Mouse (Mus musculus): Measurements from ENCODE around the gene Tmem130. TPM values are rescaled to one million over a fixed set of nuclear protein-coding genes. Genes with fewer than 3 reads are reported as not detected.
"Not testable (repeated sequence)": the region's sequence is repeated elsewhere in the genome, so short reads cannot be mapped to it uniquely, and the experiment has no call there.

Tmem130 gene
- polyA plus RNA-seq, 1 experiment from 2014 or later = 0.20 TPM

- Histone ChIP-seq H3K4me1 (ENCODE audit: control insufficient read depth, insufficient read depth, low read length) (no peaks in the 10 kb centered on the region), H3K9me3 (ENCODE audit: control insufficient read depth, low read length) (no peaks in the 10 kb centered on the region), H3K27ac (replicated peaks; ENCODE audit: low read depth, low read length) (no peak overlapping the region), H3K27me3 (ENCODE audit: control insufficient read depth, insufficient read depth, low read length) (no peaks in the 10 kb centered on the region), H3K4me2 (ENCODE audit: low read depth, severe bottlenecking) (no peak overlapping the region), H3K4me3 (ENCODE audit: low read depth, low read length) (no peak overlapping the region), H3K9ac (ENCODE audit: low read length) (no peak overlapping the region), H3K36me3 (ENCODE audit: control insufficient read depth, insufficient read depth, low read length) (peaks cover 37% of the 10 kb centered on the region)
- ATAC-seq (ENCODE audit: insufficient number of reproducible peaks, low FRiP score, low TSS enrichment, low read depth) (no peak), DNase-seq (ENCODE audit: low spot score) (no peak)
- WGBS = 84% methylated on average over 8 of the region's 8 CpGs
Observed at GRCm38 (mm10) chr5:144780654-144781053, 19.0 kb upstream of the Tmem130 start.

GRCm38 (mm10) chr5:144773231-144773630 lies 11.6 kb upstream of the Tmem130 start:
- 92% methylated on average over 6 of the region's 6 CpGs for WGBS
- peaks cover 14% of the 10 kb centered on the region; the same call in 1 of the 2 replicates for H3K36me3 ChIP-seq (ENCODE audit: control insufficient read depth, insufficient read depth, low read length)

GRCm38 (mm10) chr5:144769067-144769482 lies 7.5 kb upstream of the Tmem130 start:
- H3K4me3 ChIP-seq (ENCODE audit: low read depth, low read length) = peak overlapping the region; percentile 78
- H3K27ac ChIP-seq (replicated peaks; ENCODE audit: low read depth, low read length) = no peak overlapping the region
- peaks cover 8% of the 10 kb centered on the region for H3K4me1 ChIP-seq (ENCODE audit: control insufficient read depth, insufficient read depth, low read length)
- DNase-seq (ENCODE audit: low spot score) (no peak), ATAC-seq (ENCODE audit: insufficient number of reproducible peaks, low FRiP score, low TSS enrichment, low read depth) (0 out of 2 replicates have a peak, but pooled peaks have one; percentile 11)
- H3K4me2 ChIP-seq (ENCODE audit: low read depth, severe bottlenecking) = peak overlapping the region; percentile 78
- no peaks in the 10 kb centered on the region for H3K9me3 ChIP-seq (ENCODE audit: control insufficient read depth, low read length)
- no peaks in the 10 kb centered on the region for H3K27me3 ChIP-seq (ENCODE audit: control insufficient read depth, insufficient read depth, low read length)
- peaks cover 8% of the 10 kb centered on the region; the same call in 1 of the 2 replicates for H3K36me3 ChIP-seq (ENCODE audit: control insufficient read depth, insufficient read depth, low read length)
- 34% methylated on average over 8 of the region's 8 CpGs for WGBS
- H3K9ac ChIP-seq (ENCODE audit: low read length) = peak overlapping the region; percentile 89

More at GRCm38 (mm10) chr5:144773231-144773630, 11.6 kb upstream of the Tmem130 start:
- Histone ChIP-seq H3K9me3 (ENCODE audit: control insufficient read depth, low read length) (no peaks in the 10 kb centered on the region), H3K4me3 (ENCODE audit: low read depth, low read length) (no peak overlapping the region), H3K4me1 (ENCODE audit: control insufficient read depth, insufficient read depth, low read length) (peaks cover 8% of the 10 kb centered on the region), H3K27me3 (ENCODE audit: control insufficient read depth, insufficient read depth, low read length) (no peaks in the 10 kb centered on the region), H3K9ac (ENCODE audit: low read length) (no peak overlapping the region), H3K4me2 (ENCODE audit: low read depth, severe bottlenecking) (no peak overlapping the region), H3K27ac (replicated peaks; ENCODE audit: low read depth, low read length) (no peak overlapping the region)
- ATAC-seq (ENCODE audit: insufficient number of reproducible peaks, low FRiP score, low TSS enrichment, low read depth) (no peak), DNase-seq (ENCODE audit: low spot score) (no peak)

- Histone ChIP-seq H3K4me3 (ENCODE audit: low read depth, low read length) (peak overlapping the region; percentile 78), H3K4me2 (ENCODE audit: low read depth, severe bottlenecking) (peak overlapping the region; percentile 78), H3K36me3 (ENCODE audit: control insufficient read depth, insufficient read depth, low read length) (peaks cover 6% of the 10 kb centered on the region; the same call in 1 of the 2 replicates), H3K27ac (replicated peaks; ENCODE audit: low read depth, low read length) (peak overlapping the region; percentile 89), H3K27me3 (ENCODE audit: control insufficient read depth, insufficient read depth, low read length) (no peaks in the 10 kb centered on the region), H3K4me1 (ENCODE audit: control insufficient read depth, insufficient read depth, low read length) (peaks cover 8% of the 10 kb centered on the region), H3K9me3 (ENCODE audit: control insufficient read depth, low read length) (no peaks in the 10 kb centered on the region), H3K9ac (ENCODE audit: low read length) (peak overlapping the region; percentile 89)
- peak; percentile 93 for ATAC-seq (ENCODE audit: insufficient number of reproducible peaks, low FRiP score, low TSS enrichment, low read depth)
- peak; percentile 92 for DNase-seq (ENCODE audit: low spot score)
- WGBS = 0% methylated on average over 92 of the region's 92 CpGs
Observed at GRCm38 (mm10) chr5:144767911-144768841, 6.6 kb upstream of the Tmem130 start.

- not testable (repeated sequence) for H3K36me3 ChIP-seq (ENCODE audit: control insufficient read depth, insufficient read depth, low read length); H3K27me3 ChIP-seq (ENCODE audit: control insufficient read depth, insufficient read depth, low read length); H3K4me1 ChIP-seq (ENCODE audit: control insufficient read depth, insufficient read depth, low read length); DNase-seq (ENCODE audit: low spot score); H3K9me3 ChIP-seq (ENCODE audit: control insufficient read depth, low read length)
- Histone ChIP-seq H3K9ac (ENCODE audit: low read length) (peak within 1 kb of the TSS; percentile 89), H3K4me2 (ENCODE audit: low read depth, severe bottlenecking) (peak within 1 kb of the TSS; percentile 37), H3K27ac (replicated peaks; ENCODE audit: low read depth, low read length) (peak within 1 kb of the TSS; percentile 89), H3K4me3 (ENCODE audit: low read depth, low read length) (peak within 1 kb of the TSS; percentile 78)
- WGBS = 86% methylated on average over 13 of the region's 15 CpGs
- ATAC-seq (ENCODE audit: insufficient number of reproducible peaks, low FRiP score, low TSS enrichment, low read depth) = peak; percentile 10; the same call in 1 of the 2 replicates
Observed at GRCm38 (mm10) chr5:144767106-144767798, 5.6 kb upstream of the Tmem130 start, which contains the start of gene Trrap. Gene Trrap (plus strand): TSS chr5:144767732.

GRCm38 (mm10) chr5:144766646-144767045 lies 5.0 kb upstream of the Tmem130 start:
- Histone ChIP-seq H3K9ac (ENCODE audit: low read length) (no peak overlapping the region), H3K9me3 (ENCODE audit: control insufficient read depth, low read length) (no peaks in the 10 kb centered on the region), H3K4me3 (ENCODE audit: low read depth, low read length) (no peak overlapping the region), H3K4me1 (ENCODE audit: control insufficient read depth, insufficient read depth, low read length) (peaks cover 8% of the 10 kb centered on the region), H3K27me3 (ENCODE audit: control insufficient read depth, insufficient read depth, low read length) (peaks cover 11% of the 10 kb centered on the region), H3K27ac (replicated peaks; ENCODE audit: low read depth, low read length) (no peak overlapping the region), H3K4me2 (ENCODE audit: low read depth, severe bottlenecking) (no peak overlapping the region), H3K36me3 (ENCODE audit: control insufficient read depth, insufficient read depth, low read length) (peaks cover 3% of the 10 kb centered on the region; the same call in 1 of the 2 replicates)
- WGBS = 91% methylated on average over 11 of the region's 11 CpGs
- no peak for DNase-seq (ENCODE audit: low spot score)
- no peak for ATAC-seq (ENCODE audit: insufficient number of reproducible peaks, low FRiP score, low TSS enrichment, low read depth)

- Histone ChIP-seq H3K36me3 (ENCODE audit: control insufficient read depth, insufficient read depth, low read length) (peaks cover under 1% of the 10 kb centered on the region; the same call in 1 of the 2 replicates), H3K9me3 (ENCODE audit: control insufficient read depth, low read length) (no peaks in the 10 kb centered on the region), H3K4me1 (ENCODE audit: control insufficient read depth, insufficient read depth, low read length) (peaks cover 8% of the 10 kb centered on the region), H3K4me3 (ENCODE audit: low read depth, low read length) (no peak overlapping the region), H3K27me3 (ENCODE audit: control insufficient read depth, insufficient read depth, low read length) (peaks cover 16% of the 10 kb centered on the region), H3K4me2 (ENCODE audit: low read depth, severe bottlenecking) (no peak overlapping the region), H3K9ac (ENCODE audit: low read length) (no peak overlapping the region), H3K27ac (replicated peaks; ENCODE audit: low read depth, low read length) (no peak overlapping the region)
- WGBS = 80% methylated on average over 7 of the region's 7 CpGs
- DNase-seq (ENCODE audit: low spot score) = no peak
- no peak for ATAC-seq (ENCODE audit: insufficient number of reproducible peaks, low FRiP score, low TSS enrichment, low read depth)
Observed at GRCm38 (mm10) chr5:144766026-144766425, 4.4 kb upstream of the Tmem130 start.

GRCm38 (mm10) chr5:144758422-144758821 lies 3.2 kb downstream of the Tmem130 start:
- H3K9me3 ChIP-seq (ENCODE audit: control insufficient read depth, low read length) = no peaks in the 10 kb centered on the region
- ATAC-seq (ENCODE audit: insufficient number of reproducible peaks, low FRiP score, low TSS enrichment, low read depth) (no peak), DNase-seq (ENCODE audit: low spot score) (no peak)
- 17% methylated on average over 8 of the region's 8 CpGs for WGBS
- H3K4me1 ChIP-seq (ENCODE audit: control insufficient read depth, insufficient read depth, low read length) = no peaks in the 10 kb centered on the region
- H3K4me2 ChIP-seq (ENCODE audit: low read depth, severe bottlenecking) = no peak overlapping the region
- H3K9ac ChIP-seq (ENCODE audit: low read length) = no peak overlapping the region
- H3K27me3 ChIP-seq (ENCODE audit: control insufficient read depth, insufficient read depth, low read length) = peaks cover 20% of the 10 kb centered on the region
- H3K27ac ChIP-seq (replicated peaks; ENCODE audit: low read depth, low read length) = no peak overlapping the region
- H3K4me3 ChIP-seq (ENCODE audit: low read depth, low read length) = no peak overlapping the region
- H3K36me3 ChIP-seq (ENCODE audit: control insufficient read depth, insufficient read depth, low read length) = no peaks in the 10 kb centered on the region
